Mouse (Mus musculus): Measurements from ENCODE around the gene Rsbn1. TPM values are rescaled to one million over a fixed set of nuclear protein-coding genes. Genes with fewer than 3 reads are reported as not detected.
A peak's percentile ranks its signal among the peaks of the same experiment; 100 is the strongest.

The Rsbn1 gene
- total RNA-seq, 2 experiments from 2014 or later: 6.7 to 8.7 TPM

DNA sequence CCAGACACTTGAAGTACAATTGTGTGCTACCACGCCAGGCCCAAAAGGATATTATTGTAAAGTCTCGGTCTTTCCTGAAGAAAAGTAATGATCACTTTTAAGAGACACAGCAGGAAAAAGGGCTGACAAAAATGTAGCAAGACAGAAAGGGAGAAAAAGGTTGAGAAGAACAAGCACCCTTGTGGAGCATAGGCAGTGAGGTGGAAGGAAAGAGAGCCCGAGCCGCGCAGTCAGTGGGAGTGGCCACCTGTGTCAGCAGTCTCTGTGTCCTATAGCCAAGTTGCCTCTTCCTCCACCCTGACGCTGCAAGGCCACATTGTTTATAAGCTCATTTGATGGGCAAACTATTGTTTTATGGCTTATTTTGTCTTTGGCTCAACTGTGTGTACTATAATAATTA lies 13.6 kb downstream of the Rsbn1 start:
- intact Hi-C loops (cut with DNase I): no loop called here
- DNase-seq (ENCODE audit: low spot score): no peak

GRCm38 (mm10) chr3:103944794-103945562 lies 31.1 kb downstream of the Rsbn1 start:
- DNase-seq (ENCODE audit: low spot score): no peak
- intact Hi-C loops (cut with DNase I): no loop called here

DNA sequence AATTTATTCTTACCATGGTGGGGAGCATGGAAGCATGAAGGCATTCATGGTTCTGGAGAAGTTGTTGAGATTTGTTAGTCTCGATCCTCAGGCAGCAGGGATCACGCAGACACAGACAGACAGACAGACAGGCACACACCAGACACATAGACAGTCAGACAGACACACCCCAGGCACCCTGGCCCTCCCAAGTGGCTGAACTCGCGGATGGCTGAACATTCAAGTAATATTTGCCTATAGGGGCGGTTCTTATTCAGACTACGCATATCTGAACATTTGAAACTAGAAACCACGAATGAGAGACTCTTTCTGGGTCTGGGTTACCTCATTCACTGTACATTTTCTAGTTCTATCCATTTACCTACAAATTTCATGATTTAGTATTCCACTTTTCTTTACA lies 34.7 kb downstream of the Rsbn1 start:
- intact Hi-C loops (cut with DNase I): no loop called here
- no peak for DNase-seq (ENCODE audit: low spot score)

- intact Hi-C loops (cut with DNase I): no loop called here
These were observed 46.7 kb downstream of the Rsbn1 start for GRCm38 (mm10) chr3:103960622-103961021.

GRCm38 (mm10) chr3:103967231-103967630 lies 53.3 kb downstream of the Rsbn1 start:
- intact Hi-C loops (cut with DNase I): no loop called here
- no peak for DNase-seq (ENCODE audit: low spot score)

More at GRCm38 (mm10) chr3:103960622-103961021, 46.7 kb downstream of the Rsbn1 start:
- no peak for DNase-seq (ENCODE audit: low spot score)

DNA sequence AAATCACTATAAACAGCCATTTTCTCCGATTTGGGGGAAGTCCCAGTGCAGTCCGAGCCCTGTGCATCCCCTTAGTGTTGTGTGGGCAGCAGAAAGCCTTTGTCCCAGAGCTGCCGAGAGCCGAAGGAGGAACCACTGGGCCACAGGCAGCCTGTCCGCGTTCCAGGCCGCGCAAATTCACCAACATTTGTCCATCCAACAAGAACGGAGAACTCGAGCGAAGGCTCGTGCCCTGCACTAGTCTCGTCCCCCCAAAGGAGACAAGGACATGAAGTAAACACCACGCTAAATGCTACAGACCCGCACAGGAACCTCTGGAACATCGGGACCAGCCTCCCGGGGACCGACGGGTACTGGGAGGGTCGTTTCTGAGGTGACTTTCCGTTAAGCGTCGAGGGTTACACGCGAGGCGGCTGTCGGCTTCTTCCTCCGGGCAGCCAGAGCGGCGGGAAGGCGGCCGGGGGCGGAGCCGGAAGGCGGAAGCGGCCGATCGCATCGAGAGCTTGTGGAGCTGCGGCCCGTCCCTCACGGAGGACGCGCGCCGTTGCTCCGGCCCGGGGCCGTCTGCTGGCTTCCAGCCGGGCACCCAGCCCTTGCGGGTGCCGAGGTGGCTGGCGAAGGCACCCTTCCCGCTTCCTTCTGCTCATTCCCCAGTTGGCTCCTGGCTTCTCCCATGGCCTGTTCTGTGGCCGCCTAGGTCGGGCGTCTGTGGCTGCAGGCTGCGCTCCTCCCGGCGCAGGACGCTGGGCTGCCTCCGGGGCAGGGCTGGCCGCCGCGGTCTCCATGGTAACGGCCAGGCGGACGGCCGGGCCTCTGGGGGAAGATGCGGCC lies 54.2 kb downstream of the Rsbn1 start, which contains the start of gene Phtf1:
TSS of gene Phtf1 (plus strand) at position 250 of the 831 bp plus-strand sequence.
- intact Hi-C loops (cut with DNase I): loop anchor here (2.0 kb wide), 1 partner anchor 53 kb away; the partner anchor contains the start of gene Rsbn1
- peak; percentile 78 for DNase-seq (ENCODE audit: low spot score)

- no peak for DNase-seq (ENCODE audit: low spot score)
- intact Hi-C loops (cut with DNase I): loop anchor here (2.0 kb wide), 1 partner anchor 54 kb away; the partner anchor contains the start of gene Rsbn1
These were observed 54.8 kb downstream of the Rsbn1 start for GRCm38 (mm10) chr3:103968701-103969100.

DNA sequence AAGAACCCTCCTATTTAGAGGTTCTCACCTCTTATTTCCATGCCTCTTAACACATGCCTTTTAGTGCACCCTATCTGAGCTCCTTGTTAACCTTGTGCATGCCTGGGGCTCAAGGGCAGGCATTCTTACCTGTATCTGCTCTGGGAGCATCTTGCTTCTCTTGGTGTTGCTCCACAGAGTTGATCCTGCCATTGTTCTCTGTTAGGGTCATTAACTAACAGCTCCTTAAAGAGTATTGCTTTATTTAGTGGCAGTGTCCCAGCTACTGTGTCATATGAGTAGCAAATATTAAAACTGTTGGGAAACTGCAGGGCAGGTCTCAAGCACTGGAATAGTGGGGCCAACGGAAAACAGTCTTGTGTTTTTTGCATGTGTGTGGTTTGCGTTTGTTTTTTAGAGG lies 57.2 kb downstream of the Rsbn1 start:
- no peak for DNase-seq (ENCODE audit: low spot score)
- intact Hi-C loops (cut with DNase I): no loop called here

GRCm38 (mm10) chr3:103984556-103984955 lies 70.6 kb downstream of the Rsbn1 start:
- intact Hi-C loops (cut with DNase I): no loop called here

GRCm38 (mm10) chr3:103985194-103985593 lies 71.3 kb downstream of the Rsbn1 start:
- DNase-seq (ENCODE audit: low spot score): no peak
- intact Hi-C loops (cut with DNase I): no loop called here

More at GRCm38 (mm10) chr3:103984556-103984955, 70.6 kb downstream of the Rsbn1 start:
- no peak for DNase-seq (ENCODE audit: low spot score)

GRCm38 (mm10) chr3:103987831-103988432 lies 74.0 kb downstream of the Rsbn1 start:
- intact Hi-C loops (cut with DNase I): no loop called here

GRCm38 (mm10) chr3:103989352-103989751 lies 75.4 kb downstream of the Rsbn1 start:
- intact Hi-C loops (cut with DNase I): no loop called here
- DNase-seq (ENCODE audit: low spot score): no peak

More at GRCm38 (mm10) chr3:103987831-103988432, 74.0 kb downstream of the Rsbn1 start:
- DNase-seq (ENCODE audit: low spot score): no peak

DNA sequence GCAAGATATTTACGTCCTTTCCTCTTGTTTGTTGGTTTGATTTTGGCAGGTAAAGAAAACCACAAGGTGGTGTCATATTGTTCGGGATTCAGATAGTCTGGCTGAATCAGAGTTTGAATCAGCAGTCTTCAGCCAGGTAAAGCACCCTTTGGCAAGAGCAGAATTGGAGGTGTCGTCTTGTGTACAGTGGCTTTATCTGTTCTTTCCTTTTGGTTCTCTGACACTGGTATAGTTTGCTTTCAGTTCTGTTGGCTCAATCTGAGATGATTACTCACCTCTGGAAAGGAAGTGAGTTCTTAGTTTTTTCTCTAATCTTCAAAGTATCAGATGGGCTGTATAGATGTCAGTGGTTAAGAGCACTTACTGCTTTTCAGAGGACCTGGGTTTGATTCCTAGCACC lies 77.4 kb downstream of the Rsbn1 start:
- DNase-seq (ENCODE audit: low spot score): no peak
- intact Hi-C loops (cut with DNase I): no loop called here

DNA sequence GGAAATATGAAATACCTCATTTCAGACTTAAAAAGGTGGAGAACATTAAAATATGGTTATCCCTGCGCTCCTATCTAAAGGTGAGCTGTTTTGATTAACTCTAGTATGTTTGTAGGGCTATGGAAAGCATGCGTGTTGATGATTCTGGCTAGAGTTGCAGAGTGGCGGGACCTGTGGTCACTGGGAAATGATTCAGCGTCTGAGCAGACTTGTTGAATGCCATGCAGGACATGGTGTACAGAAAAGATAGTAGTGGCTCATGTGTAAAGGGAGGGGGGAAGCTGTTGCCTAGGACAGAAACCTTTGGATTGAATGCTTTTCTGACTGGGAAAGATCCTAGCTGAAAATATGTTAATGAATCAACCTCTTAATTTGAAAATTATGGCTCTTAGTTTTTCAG lies 84.8 kb downstream of the Rsbn1 start:
- DNase-seq (ENCODE audit: low spot score): no peak

GRCm38 (mm10) chr3:104006896-104007466 lies 93.1 kb downstream of the Rsbn1 start:
- DNase-seq (ENCODE audit: low spot score): no peak
- intact Hi-C loops (cut with DNase I): no loop called here

More for the DNA sequence above, 84.8 kb downstream of the Rsbn1 start:
- intact Hi-C loops (cut with DNase I): no loop called here

GRCm38 (mm10) chr3:104007479-104007878 lies 93.6 kb downstream of the Rsbn1 start:
- DNase-seq (ENCODE audit: low spot score): peak; percentile 6
- intact Hi-C loops (cut with DNase I): no loop called here

GRCm38 (mm10) chr3:104009924-104010662 lies 96.2 kb downstream of the Rsbn1 start:
- intact Hi-C loops (cut with DNase I): no loop called here
- no peak for DNase-seq (ENCODE audit: low spot score)

DNA sequence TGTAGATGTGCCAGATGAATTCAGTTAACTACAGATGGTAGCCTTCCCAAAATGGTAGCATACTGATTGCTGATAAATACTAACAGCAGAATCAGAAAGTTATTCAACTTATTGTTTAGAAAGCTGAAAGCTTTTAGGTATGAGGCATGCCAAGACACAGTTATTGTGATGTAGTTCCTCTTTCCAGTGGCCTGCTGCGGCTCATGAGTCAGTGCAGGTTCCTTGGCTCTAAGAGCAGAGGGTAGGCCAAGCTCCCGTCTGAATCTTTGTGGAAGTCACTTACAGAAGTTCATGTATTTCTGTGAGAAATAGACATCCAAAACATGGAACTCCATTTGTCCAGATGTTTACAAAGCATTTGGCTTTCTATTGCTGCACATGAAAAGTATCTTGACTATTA lies 98.1 kb downstream of the Rsbn1 start:
- DNase-seq (ENCODE audit: low spot score): no peak
- intact Hi-C loops (cut with DNase I): no loop called here
